Mouse (Mus musculus): Measurements from ENCODE around the gene Acads.

DNA sequence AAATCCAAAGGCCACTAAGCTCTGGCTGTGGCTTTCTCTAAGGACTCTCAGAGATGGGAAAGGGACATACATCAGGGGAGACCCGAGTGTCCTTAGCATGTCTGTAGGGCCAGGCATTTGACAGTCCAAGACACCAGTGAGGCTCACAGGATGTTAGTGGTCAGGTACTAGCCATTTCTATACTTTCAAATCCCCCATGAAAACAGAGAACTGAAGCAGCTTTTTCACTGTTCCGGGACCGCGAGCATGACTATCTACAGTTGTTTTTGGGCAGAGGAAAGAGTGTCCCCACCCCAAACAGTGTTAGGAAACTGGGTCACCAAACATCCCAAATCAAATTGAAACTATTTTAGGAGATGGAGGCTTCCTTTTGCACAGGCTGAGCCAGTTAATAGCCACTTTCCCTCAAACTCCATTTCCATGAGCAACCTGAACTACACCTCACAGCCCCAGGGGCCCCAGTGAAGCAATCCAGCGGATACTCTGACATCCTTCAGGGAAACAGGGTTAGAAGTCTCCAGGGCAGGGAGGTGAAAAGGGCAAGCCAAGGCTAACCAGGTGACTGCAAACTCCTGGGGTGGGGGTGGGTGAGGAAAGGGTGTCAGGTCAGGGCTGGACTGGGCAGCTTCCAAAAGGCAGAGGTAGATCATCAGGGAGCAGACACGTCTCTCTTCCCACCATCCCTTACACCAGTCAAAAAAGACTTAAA lies 14.4 kb upstream of the Acads start:
- TF ChIP-seq CTCF (IDR thresholded peaks at IDR 0.05; ENCODE audit: extremely low read depth, insufficient read length, insufficient replicate concordance, low read depth, low read length) (no peak), POLR2A (IDR thresholded peaks at IDR 0.05; ENCODE audit: low read depth, low read length) (no peak)

All from small intestine, adult 2 months (tissue).